Mouse (Mus musculus) limb, embryonic 14.5 days (tissue): ENCODE data around the gene Prkaca. TPM values are rescaled to one million over a fixed set of nuclear protein-coding genes. Genes with fewer than 3 reads are reported as not detected.
"Not testable (repeated sequence)": the region's sequence is repeated elsewhere in the genome, so short reads cannot be mapped to it uniquely, and the experiment has no call there.

ENCODE experiments used
- ATAC-seq: fragments of 200-750 bp; cut with Nextera tagmentation; 2 replicates; pipeline ENCODE4 v1.8.0; 2017; ENCODE audit warnings: low read depth, moderate number of reproducible peaks, moderate TSS enrichment; ENCODE audit not compliant: low FRiP score
- DNase-seq: peaks from one replicate; pipeline ENCODE4 v3.0.0-alpha.2; 2015; ENCODE audit warnings: low spot score
- H3K27ac ChIP-seq: fragments of 300-500 bp; sonication (generic); replicated peaks from 2 replicates; pipeline ENCODE4 v1.5.1; 2014; ENCODE audit warnings: low read depth, mild to moderate bottlenecking, low read length, moderate library complexity, mixed read lengths
- H3K27me3 ChIP-seq: fragments of 300-500 bp; sonication (generic); 2 replicates; pipeline ENCODE4 v1.6.1; 2014; ENCODE audit warnings: low read length, mixed read lengths; ENCODE audit not compliant: control insufficient read depth, insufficient read depth
- H3K36me3 ChIP-seq: fragments of 300-500 bp; sonication (generic); 2 replicates; pipeline ENCODE4 v1.6.1; 2014; ENCODE audit warnings: mild to moderate bottlenecking, low read length, moderate library complexity, mixed read lengths; ENCODE audit not compliant: control insufficient read depth, insufficient read depth
- H3K4me1 ChIP-seq: fragments of 300-500 bp; sonication (generic); 2 replicates; pipeline ENCODE4 v1.6.1; 2014; ENCODE audit warnings: antibody characterized with exemption, low read length, mixed read lengths; ENCODE audit not compliant: control insufficient read depth, insufficient read depth
- H3K4me2 ChIP-seq: fragments of 300-500 bp; sonication (generic); replicated peaks from 2 replicates; pipeline ENCODE4 v1.6.1; 2014; ENCODE audit warnings: low read depth, mild to moderate bottlenecking, low read length, moderate library complexity; ENCODE audit not compliant: severe bottlenecking
- H3K4me3 ChIP-seq: fragments of 300-500 bp; sonication (generic); replicated peaks from 2 replicates; pipeline ENCODE4 v1.5.1; 2014; ENCODE audit warnings: low read length
- H3K9ac ChIP-seq: fragments of 300-500 bp; sonication (generic); 2 replicates; pipeline ENCODE4 v1.6.1; 2014; ENCODE audit warnings: mild to moderate bottlenecking, low read depth, low read length, moderate library complexity; ENCODE audit not compliant: severe bottlenecking
- H3K9me3 ChIP-seq: fragments of 300-500 bp; sonication (generic); 2 replicates; pipeline ENCODE4 v1.6.1; 2016; ENCODE audit warnings: low read length; ENCODE audit not compliant: control insufficient read depth
- POLR2A ChIP-seq: fragments of 200-500 bp; IDR thresholded peaks from 2 replicates; pipeline ENCODE4 v1.8.0; 2012; ENCODE audit warnings: inconsistent platforms, mild to moderate bottlenecking, moderate library complexity, borderline replicate concordance; ENCODE audit not compliant: insufficient read depth, insufficient read length; ENCODE audit errors: extremely low read depth
- WGBS: fragments of 180-500 bp; shearing (Covaris S2); extraction: QIAGEN DNeasy Blood & Tissue Kit; methylation state at CpG from one replicate; pipeline ENCODE4 v1.1.7; 2014; 5-methylcytosine and 5-hydroxymethylcytosine counted together
- polyA plus RNA-seq, 2 experiments: library from polyadenylated mRNA; depleted of rRNA in 1 of 2; stranded (reverse) in 1 of 2; unstranded in 1 of 2; fragments of >200 nt; fragmentation: Nextera tagmentation in 1 of 2; extraction: Ambion mirVana in 1 of 2; gene quantifications; 2 replicates each; pipeline versions ENCODE4 v1.2.1 to v1.2.3; 2012 to 2014

Gene Prkaca
- polyA plus RNA-seq, 2 experiments = 132 to 158 TPM

GRCm38 (mm10) chr8:84002957-84003611, 30.3 kb downstream of the Prkaca start:
- WGBS = 59% methylated on average over 12 of the region's 12 CpGs
- no peak overlapping the region for H3K9ac ChIP-seq
- DNase-seq (no peak), ATAC-seq (no peak)
- peak overlapping the region; percentile 63; the same call in 1 of the 2 replicates for H3K4me3 ChIP-seq
- peaks cover 28% of the 10 kb centered on the region for H3K36me3 ChIP-seq
- no peak overlapping the region for H3K27ac ChIP-seq
- no peaks in the 10 kb centered on the region for H3K9me3 ChIP-seq
- no peak for TF ChIP-seq POLR2A
- H3K4me2 ChIP-seq = no peak overlapping the region
- no peaks in the 10 kb centered on the region for H3K27me3 ChIP-seq
- H3K4me1 ChIP-seq = peaks cover 22% of the 10 kb centered on the region

- TF ChIP-seq POLR2A = no peak
- 68% methylated on average over 6 of the region's 6 CpGs for WGBS
- Histone ChIP-seq H3K4me3 (peak overlapping the region; percentile 63), H3K4me2 (peak overlapping the region; percentile 92), H3K4me1 (peaks cover 22% of the 10 kb centered on the region), H3K27ac (no peak overlapping the region), H3K36me3 (peaks cover 28% of the 10 kb centered on the region), H3K27me3 (no peaks in the 10 kb centered on the region), H3K9ac (peak overlapping the region; percentile 69), H3K9me3 (no peaks in the 10 kb centered on the region)
- ATAC-seq (no peak), DNase-seq (no peak)
Observed at GRCm38 (mm10) chr8:84003612-84004246, 30.9 kb downstream of the Prkaca start.

GRCm38 (mm10) chr8:84004533-84005201, 31.9 kb downstream of the Prkaca start:
- TF ChIP-seq POLR2A = 0 out of 2 replicates have a peak, but pooled peaks have one; percentile 6
- Histone ChIP-seq H3K27me3 (no peaks in the 10 kb centered on the region), H3K4me2 (peak overlapping the region; percentile 92), H3K27ac (peak overlapping the region; percentile 83), H3K36me3 (peaks cover 21% of the 10 kb centered on the region), H3K9me3 (no peaks in the 10 kb centered on the region), H3K4me1 (peaks cover 15% of the 10 kb centered on the region), H3K9ac (peak overlapping the region; percentile 69), H3K4me3 (peak overlapping the region; percentile 63)
- 1% methylated on average over 30 of the region's 30 CpGs for WGBS
- ATAC-seq (peak; percentile 86), DNase-seq (peak; percentile 94)

- Histone ChIP-seq H3K4me1 (peaks cover 17% of the 10 kb centered on the region), H3K36me3 (peaks cover 13% of the 10 kb centered on the region)
- not testable (repeated sequence) for H3K9me3 ChIP-seq, ATAC-seq, H3K27ac ChIP-seq, H3K4me2 ChIP-seq, H3K9ac ChIP-seq, H3K27me3 ChIP-seq, DNase-seq, H3K4me3 ChIP-seq
- 91% methylated on average over 7 of the region's 7 CpGs for WGBS
Observed at GRCm38 (mm10) chr8:84005502-84005901, 32.7 kb downstream of the Prkaca start.

GRCm38 (mm10) chr8:84008362-84008761, 35.6 kb downstream of the Prkaca start:
- Histone ChIP-seq H3K27me3 (peaks cover 34% of the 10 kb centered on the region), H3K4me3 (no peak overlapping the region), H3K9me3 (no peaks in the 10 kb centered on the region), H3K4me2 (no peak overlapping the region), H3K36me3 (no peaks in the 10 kb centered on the region), H3K4me1 (peaks cover 31% of the 10 kb centered on the region), H3K9ac (no peak overlapping the region), H3K27ac (no peak overlapping the region)
- 32% methylated on average over 7 of the region's 7 CpGs for WGBS
- no peak for TF ChIP-seq POLR2A
- ATAC-seq (no peak), DNase-seq (no peak)
